Mouse (Mus musculus): Measurements from ENCODE around the gene Zfp593. TPM values are rescaled to one million over a fixed set of nuclear protein-coding genes. Genes with fewer than 3 reads are reported as not detected.
A peak's percentile ranks its signal among the peaks of the same experiment; 100 is the strongest.

Zfp593 gene
- polyA plus RNA-seq, 1 experiment from 2014 or later = 12.6 TPM

- peaks cover 29% of the 10 kb centered on the region for H3K4me1 ChIP-seq (replicated peaks; ENCODE audit: control insufficient read depth, insufficient read depth, low read length)
- H3K36me3 ChIP-seq (ENCODE audit: control insufficient read depth, insufficient read depth, low read length) = no peaks in the 10 kb centered on the region
- H3K27ac ChIP-seq (ENCODE audit: low read length) = peak overlapping the region; percentile 77
- no peaks in the 10 kb centered on the region for H3K9me3 ChIP-seq (ENCODE audit: control insufficient read depth, low read length)
- H3K27me3 ChIP-seq (ENCODE audit: control insufficient read depth, insufficient read depth, low read depth, low read length) = peaks cover 61% of the 10 kb centered on the region
- 0 out of 2 replicates have a peak, but pooled peaks have one; percentile 6 for ATAC-seq (ENCODE audit: low read depth)
- H3K4me2 ChIP-seq (ENCODE audit: low read depth, low read length) = peak overlapping the region; percentile 86
- peak overlapping the region; percentile 57 for H3K9ac ChIP-seq (ENCODE audit: low read length)
- 1% methylated on average over 89 of the region's 91 CpGs for WGBS
- H3K4me3 ChIP-seq (ENCODE audit: low read length) = peak overlapping the region; percentile 51
These were observed 6.1 kb upstream of the Zfp593 start for GRCm38 (mm10) chr4:134251241-134252130.

GRCm38 (mm10) chr4:134250930-134251240, 5.5 kb upstream of the Zfp593 start:
- H3K36me3 ChIP-seq (ENCODE audit: control insufficient read depth, insufficient read depth, low read length) = no peaks in the 10 kb centered on the region
- no peaks in the 10 kb centered on the region for H3K9me3 ChIP-seq (ENCODE audit: control insufficient read depth, low read length)
- WGBS = 18% methylated on average over 10 of the region's 10 CpGs
- H3K4me1 ChIP-seq (replicated peaks; ENCODE audit: control insufficient read depth, insufficient read depth, low read length) = peaks cover 28% of the 10 kb centered on the region
- ATAC-seq (ENCODE audit: low read depth) = no peak
- no peak overlapping the region for H3K27ac ChIP-seq (ENCODE audit: low read length)
- peak overlapping the region; percentile 57 for H3K9ac ChIP-seq (ENCODE audit: low read length)
- peak overlapping the region; percentile 86 for H3K4me2 ChIP-seq (ENCODE audit: low read depth, low read length)
- H3K27me3 ChIP-seq (ENCODE audit: control insufficient read depth, insufficient read depth, low read depth, low read length) = peaks cover 61% of the 10 kb centered on the region
- peak overlapping the region; percentile 51 for H3K4me3 ChIP-seq (ENCODE audit: low read length)

- H3K27me3 ChIP-seq (ENCODE audit: control insufficient read depth, insufficient read depth, low read depth, low read length) = peaks cover 61% of the 10 kb centered on the region
- H3K4me2 ChIP-seq (ENCODE audit: low read depth, low read length) = peak overlapping the region; percentile 86
- peak overlapping the region; percentile 51 for H3K4me3 ChIP-seq (ENCODE audit: low read length)
- WGBS = 17% methylated on average over 27 of the region's 27 CpGs
- H3K9me3 ChIP-seq (ENCODE audit: control insufficient read depth, low read length) = no peaks in the 10 kb centered on the region
- no peaks in the 10 kb centered on the region for H3K36me3 ChIP-seq (ENCODE audit: control insufficient read depth, insufficient read depth, low read length)
- ATAC-seq (ENCODE audit: low read depth) = no peak
- H3K9ac ChIP-seq (ENCODE audit: low read length) = peak overlapping the region; percentile 57
- H3K27ac ChIP-seq (ENCODE audit: low read length) = no peak overlapping the region
- peaks cover 30% of the 10 kb centered on the region for H3K4me1 ChIP-seq (replicated peaks; ENCODE audit: control insufficient read depth, insufficient read depth, low read length)
These were observed 4.9 kb upstream of the Zfp593 start for GRCm38 (mm10) chr4:134250116-134250929.

GRCm38 (mm10) chr4:134249651-134250050, 4.3 kb upstream of the Zfp593 start:
- H3K9ac ChIP-seq (ENCODE audit: low read length) = peak overlapping the region; percentile 57
- peak overlapping the region; percentile 51 for H3K4me3 ChIP-seq (ENCODE audit: low read length)
- H3K4me2 ChIP-seq (ENCODE audit: low read depth, low read length) = peak overlapping the region; percentile 86
- peaks cover 33% of the 10 kb centered on the region for H3K4me1 ChIP-seq (replicated peaks; ENCODE audit: control insufficient read depth, insufficient read depth, low read length)
- no peaks in the 10 kb centered on the region for H3K36me3 ChIP-seq (ENCODE audit: control insufficient read depth, insufficient read depth, low read length)
- WGBS = under 1% methylated on average over 30 of the region's 30 CpGs
- no peak overlapping the region for H3K27ac ChIP-seq (ENCODE audit: low read length)
- peak; percentile 67 for ATAC-seq (ENCODE audit: low read depth)
- no peaks in the 10 kb centered on the region for H3K9me3 ChIP-seq (ENCODE audit: control insufficient read depth, low read length)
- H3K27me3 ChIP-seq (ENCODE audit: control insufficient read depth, insufficient read depth, low read depth, low read length) = peaks cover 59% of the 10 kb centered on the region

DNA sequence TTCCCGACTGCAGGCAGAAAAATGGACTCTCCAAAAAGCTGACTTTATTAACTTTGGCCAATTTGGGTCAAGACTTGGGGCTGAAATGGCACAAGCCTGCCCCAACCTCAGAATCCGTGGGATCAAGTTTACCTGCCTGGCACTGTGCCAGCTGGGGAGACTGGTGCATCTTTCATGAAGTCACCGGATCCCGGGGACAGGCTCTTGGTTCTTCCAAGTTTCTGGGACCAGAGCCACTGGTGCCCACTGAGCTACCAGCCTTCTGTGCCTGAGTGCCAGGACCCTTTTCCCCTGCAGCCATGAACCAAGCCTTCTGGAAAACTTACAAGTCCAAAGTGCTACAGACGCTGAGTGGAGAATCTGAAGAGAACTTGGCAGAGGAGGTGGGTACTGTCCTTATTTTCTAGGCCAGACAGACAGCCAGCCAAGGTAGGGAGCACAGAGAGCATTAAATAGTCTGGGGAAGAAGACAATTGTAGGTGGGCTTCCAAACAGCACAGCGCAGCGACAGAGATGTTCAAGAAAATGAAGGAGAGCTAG, 1.4 kb upstream of the Zfp593 start, which contains the start of gene Gm30191:
Gene Gm30191, plus strand, starts transcription at position 217 of the 540 bp plus-strand sequence.
- Histone ChIP-seq H3K4me2 (ENCODE audit: low read depth, low read length) (peak within 1 kb of the TSS; percentile 82), H3K4me1 (replicated peaks; ENCODE audit: control insufficient read depth, insufficient read depth, low read length) (peaks cover 24% of the 10 kb centered on the region), H3K36me3 (ENCODE audit: control insufficient read depth, insufficient read depth, low read length) (no peaks in the 10 kb centered on the region), H3K27me3 (ENCODE audit: control insufficient read depth, insufficient read depth, low read depth, low read length) (peaks cover 37% of the 10 kb centered on the region), H3K9ac (ENCODE audit: low read length) (peak within 1 kb of the TSS; percentile 86), H3K27ac (ENCODE audit: low read length) (no peak within 1 kb of the TSS), H3K9me3 (ENCODE audit: control insufficient read depth, low read length) (no peaks in the 10 kb centered on the region), H3K4me3 (ENCODE audit: low read length) (peak within 1 kb of the TSS; percentile 88)
- ATAC-seq (ENCODE audit: low read depth) = no peak
- WGBS = 68% methylated on average over 7 of the region's 7 CpGs

GRCm38 (mm10) chr4:134246256-134246655, 864 bp upstream of the Zfp593 start:
- H3K9ac ChIP-seq (ENCODE audit: low read length) = no peak overlapping the region; the same call in 1 of the 2 replicates
- no peak for ATAC-seq (ENCODE audit: low read depth)
- no peak overlapping the region for H3K4me3 ChIP-seq (ENCODE audit: low read length)
- H3K4me1 ChIP-seq (replicated peaks; ENCODE audit: control insufficient read depth, insufficient read depth, low read length) = peaks cover 20% of the 10 kb centered on the region
- 41% methylated on average over 4 of the region's 4 CpGs for WGBS
- H3K36me3 ChIP-seq (ENCODE audit: control insufficient read depth, insufficient read depth, low read length) = no peaks in the 10 kb centered on the region
- H3K27me3 ChIP-seq (ENCODE audit: control insufficient read depth, insufficient read depth, low read depth, low read length) = peaks cover 31% of the 10 kb centered on the region
- no peaks in the 10 kb centered on the region for H3K9me3 ChIP-seq (ENCODE audit: control insufficient read depth, low read length)
- no peak overlapping the region for H3K27ac ChIP-seq (ENCODE audit: low read length)
- H3K4me2 ChIP-seq (ENCODE audit: low read depth, low read length) = no peak overlapping the region

- Histone ChIP-seq H3K4me3 (ENCODE audit: low read length) (0 out of 2 replicates have a peak within 1 kb of the TSS, but pooled peaks have one; percentile 88), H3K9me3 (ENCODE audit: control insufficient read depth, low read length) (no peaks in the 10 kb centered on the region), H3K9ac (ENCODE audit: low read length) (no peak within 1 kb of the TSS), H3K27me3 (ENCODE audit: control insufficient read depth, insufficient read depth, low read depth, low read length) (peaks cover 11% of the 10 kb centered on the region), H3K4me2 (ENCODE audit: low read depth, low read length) (peak within 1 kb of the TSS; percentile 82), H3K4me1 (replicated peaks; ENCODE audit: control insufficient read depth, insufficient read depth, low read length) (peaks cover 13% of the 10 kb centered on the region), H3K27ac (ENCODE audit: low read length) (no peak within 1 kb of the TSS), H3K36me3 (ENCODE audit: control insufficient read depth, insufficient read depth, low read length) (no peaks in the 10 kb centered on the region)
- WGBS = 88% methylated on average over 17 of the region's 17 CpGs
- ATAC-seq (ENCODE audit: low read depth) = no peak
These were observed 1.7 kb downstream of the Zfp593 start, which contains the start of gene E130218I03Rik for GRCm38 (mm10) chr4:134243516-134244250. TSS of gene E130218I03Rik (plus strand) at chr4:134243662.

DNA sequence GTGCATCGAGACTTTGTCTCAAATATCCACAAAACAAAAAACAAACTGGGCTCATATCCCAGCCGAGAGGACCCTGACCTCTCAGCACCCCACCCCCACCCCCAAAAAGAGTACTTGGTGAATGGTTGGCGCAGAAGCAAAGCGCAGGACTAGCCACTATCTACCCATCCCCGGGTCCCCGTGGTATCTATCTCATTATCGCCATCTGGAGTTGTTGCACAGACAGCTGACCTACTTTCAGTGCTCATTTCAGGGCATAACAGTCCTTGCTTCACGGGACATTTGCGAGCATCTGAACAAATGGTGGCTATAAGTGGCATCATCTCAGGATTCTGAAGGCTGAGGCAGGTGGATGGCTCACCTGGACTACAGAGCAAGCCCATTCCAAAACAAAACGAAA, 6.7 kb downstream of the Zfp593 start:
- Histone ChIP-seq H3K9me3 (ENCODE audit: control insufficient read depth, low read length) (no peaks in the 10 kb centered on the region), H3K4me3 (ENCODE audit: low read length) (peak overlapping the region; percentile 56), H3K27ac (ENCODE audit: low read length) (peak overlapping the region; percentile 15), H3K4me2 (ENCODE audit: low read depth, low read length) (peak overlapping the region; percentile 51), H3K4me1 (replicated peaks; ENCODE audit: control insufficient read depth, insufficient read depth, low read length) (peaks cover 10% of the 10 kb centered on the region; the same call in 1 of the 2 replicates), H3K9ac (ENCODE audit: low read length) (peak overlapping the region; percentile 23; the same call in 1 of the 2 replicates), H3K27me3 (ENCODE audit: control insufficient read depth, insufficient read depth, low read depth, low read length) (no peaks in the 10 kb centered on the region; the same call in 1 of the 2 replicates), H3K36me3 (ENCODE audit: control insufficient read depth, insufficient read depth, low read length) (no peaks in the 10 kb centered on the region)
- ATAC-seq (ENCODE audit: low read depth) = peak; percentile 4; the same call in 1 of the 2 replicates
- WGBS = 10% methylated on average over 10 of the region's 10 CpGs

Measured in lung, embryonic 16.5 days (tissue).